Mouse (Mus musculus) intestine, embryonic 14.5 days (tissue): ENCODE data around the gene Smco3. TPM values are rescaled to one million over a fixed set of nuclear protein-coding genes. Genes with fewer than 3 reads are reported as not detected.
A peak's percentile ranks its signal among the peaks of the same experiment; 100 is the strongest.

Source experiments
- ATAC-seq: fragments of 200-750 bp; cut with Nextera tagmentation; replicated peaks from 2 replicates; pipeline ENCODE4 v1.8.0; 2017; ENCODE audit warnings: low read depth, moderate number of reproducible peaks, moderate TSS enrichment, moderate library complexity; ENCODE audit not compliant: low FRiP score, low TSS enrichment
- DNase-seq: peaks from one replicate; pipeline ENCODE4 v3.0.0-alpha.2; 2018; ENCODE audit warnings: low spot score
- H3K27ac ChIP-seq: fragments of 300-500 bp; sonication (generic); 2 replicates; pipeline ENCODE4 v1.5.1; 2014; ENCODE audit warnings: low read depth, mild to moderate bottlenecking, control low read depth
- H3K27me3 ChIP-seq: fragments of 300-500 bp; sonication (generic); replicated peaks from 2 replicates; pipeline ENCODE4 v1.6.1; 2014; ENCODE audit warnings: low read length, control low read depth; ENCODE audit not compliant: control insufficient read depth, insufficient read depth
- H3K36me3 ChIP-seq: fragments of 300-500 bp; sonication (generic); 2 replicates; pipeline ENCODE4 v1.6.1; 2014; ENCODE audit warnings: low read length, control low read depth; ENCODE audit not compliant: control insufficient read depth, insufficient read depth
- H3K4me1 ChIP-seq: fragments of 300-500 bp; sonication (generic); replicated peaks from 2 replicates; pipeline ENCODE4 v1.6.1; 2014; ENCODE audit warnings: low read length, control low read depth, mixed read lengths; ENCODE audit not compliant: control insufficient read depth, insufficient read depth
- H3K4me2 ChIP-seq: fragments of 300-500 bp; sonication (generic); 2 replicates; pipeline ENCODE4 v1.6.1; 2014; ENCODE audit warnings: low read length
- H3K4me3 ChIP-seq: fragments of 300-500 bp; sonication (generic); 2 replicates; pipeline ENCODE4 v1.5.1; 2014; ENCODE audit warnings: low read depth, low read length, control low read depth, mixed read lengths
- H3K9ac ChIP-seq: fragments of 300-500 bp; sonication (generic); 2 replicates; pipeline ENCODE4 v1.6.1; 2014; ENCODE audit warnings: mild to moderate bottlenecking, low read length
- H3K9me3 ChIP-seq: fragments of 300-500 bp; sonication (generic); 2 replicates; pipeline ENCODE4 v1.6.1; 2016; ENCODE audit warnings: low read length, control low read depth; ENCODE audit not compliant: control insufficient read depth
- WGBS: fragments of 180-500 bp; shearing (Covaris S2); extraction: QIAGEN DNeasy Blood & Tissue Kit; methylation state at CpG from one replicate; pipeline ENCODE4 v1.1.7; 2014; 5-methylcytosine and 5-hydroxymethylcytosine counted together
- polyA plus RNA-seq: library from polyadenylated mRNA; unstranded; fragments of >200 nt; fragmentation: Nextera tagmentation; extraction: Ambion mirVana; gene quantifications from 2 replicates; pipeline ENCODE4 v1.2.1, GENCODE M21; 2014

The Smco3 gene
- polyA plus RNA-seq, 1 experiment from 2014 or later, result 4.0 TPM

DNA sequence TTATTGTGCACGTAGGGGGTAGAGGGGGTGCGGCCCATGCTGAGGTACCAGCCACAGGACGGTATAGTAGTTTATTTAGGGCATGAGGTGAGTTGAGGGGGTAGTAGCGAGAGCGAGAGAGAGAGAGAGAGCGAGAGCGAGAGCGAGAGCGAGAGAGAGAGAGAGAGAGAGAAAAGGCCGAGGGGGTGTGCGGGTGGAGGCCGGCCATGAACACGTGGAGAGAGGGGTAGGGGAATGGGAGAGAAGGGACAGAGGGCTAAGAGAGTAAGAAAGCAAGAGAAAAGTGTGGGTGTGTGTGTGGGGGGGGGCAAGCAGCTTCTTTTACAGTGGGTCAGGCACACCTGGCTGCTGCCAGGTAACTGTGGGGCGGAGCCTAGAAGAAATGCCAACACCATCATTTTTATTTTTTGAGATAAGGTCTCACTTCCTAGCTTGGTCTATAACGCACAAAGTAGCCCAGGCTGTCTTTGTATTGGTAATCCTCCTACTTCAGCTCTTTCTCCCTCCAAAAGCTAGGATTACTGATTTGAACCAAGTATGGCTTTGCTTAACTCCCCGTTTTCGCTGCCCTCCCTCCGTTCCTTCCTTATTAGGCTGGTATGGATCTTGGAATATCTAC, 27.7 kb downstream of the Smco3 start:
- peak overlapping the region; percentile 44 for H3K9ac ChIP-seq
- H3K36me3 ChIP-seq, result peaks cover 9% of the 10 kb centered on the region
- H3K9me3 ChIP-seq, result no peaks in the 10 kb centered on the region
- no peaks in the 10 kb centered on the region for H3K27me3 ChIP-seq
- H3K4me1 ChIP-seq, result peaks cover 26% of the 10 kb centered on the region
- H3K4me2 ChIP-seq, result peak overlapping the region; percentile 96
- WGBS, result 31% methylated on average over 18 of the region's 18 CpGs
- H3K4me3 ChIP-seq, result peak overlapping the region; percentile 76
- DNase-seq (peak; percentile 64), ATAC-seq (peak; percentile 8; the same call in 1 of the 2 replicates)
- H3K27ac ChIP-seq, result peak overlapping the region; percentile 85

DNA sequence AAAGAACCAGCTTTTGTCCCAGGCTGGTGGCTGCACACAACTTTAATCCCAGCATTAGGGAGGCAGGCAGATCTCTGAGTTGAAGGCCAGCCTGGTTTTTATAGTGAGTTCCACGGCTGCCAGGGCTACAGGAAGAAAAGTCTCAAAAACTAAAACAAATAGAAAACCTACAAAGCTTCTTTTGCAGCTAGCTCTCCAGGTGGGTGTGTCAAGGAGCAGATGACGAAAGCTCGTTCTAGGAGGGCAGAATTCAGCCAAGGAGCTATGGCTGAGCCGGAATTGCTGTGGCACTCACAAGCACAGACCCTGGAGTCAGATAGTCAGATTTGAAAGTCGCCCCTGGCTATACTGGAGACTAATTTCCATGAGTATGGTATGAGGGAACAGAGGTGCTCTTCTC, 28.4 kb downstream of the Smco3 start:
- 0 out of 2 replicates have a peak overlapping the region, but pooled peaks have one; percentile 85 for H3K27ac ChIP-seq
- WGBS, result 67% methylated on average over 5 of the region's 5 CpGs
- H3K4me3 ChIP-seq, result no peak overlapping the region
- H3K36me3 ChIP-seq, result peaks cover 2% of the 10 kb centered on the region; the same call in 1 of the 2 replicates
- H3K4me2 ChIP-seq, result peak overlapping the region; percentile 96
- peaks cover 26% of the 10 kb centered on the region for H3K4me1 ChIP-seq
- no peak overlapping the region for H3K9ac ChIP-seq
- DNase-seq, result peak; percentile 51
- ATAC-seq, result no peak
- H3K9me3 ChIP-seq, result no peaks in the 10 kb centered on the region
- no peaks in the 10 kb centered on the region for H3K27me3 ChIP-seq

DNA sequence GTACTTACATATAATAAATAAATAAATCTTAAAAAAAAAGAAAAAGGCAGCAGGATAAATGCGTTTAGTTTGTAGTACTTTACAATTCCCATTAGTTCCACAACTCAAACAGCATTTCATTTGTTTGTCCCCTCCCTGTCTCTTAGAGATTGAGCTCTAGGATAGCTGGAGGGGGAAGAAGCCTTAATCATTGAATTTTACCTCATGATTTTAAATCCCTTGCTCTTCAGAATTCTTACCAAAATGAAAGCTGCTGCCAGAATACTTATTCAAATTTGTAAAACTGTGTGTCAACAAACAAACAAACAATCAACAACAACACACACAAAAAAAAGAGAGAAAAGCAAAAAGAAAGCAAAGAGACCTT, 29.9 kb downstream of the Smco3 start:
- ATAC-seq (no peak), DNase-seq (no peak)
- H3K9me3 ChIP-seq, result no peaks in the 10 kb centered on the region
- H3K27ac ChIP-seq, result peak overlapping the region; percentile 100; the same call in 1 of the 2 replicates
- WGBS, result 78% methylated on average over 1 of the region's 1 CpGs
- H3K9ac ChIP-seq, result no peak overlapping the region
- H3K4me2 ChIP-seq, result no peak overlapping the region
- no peaks in the 10 kb centered on the region for H3K36me3 ChIP-seq
- H3K4me1 ChIP-seq, result peaks cover 23% of the 10 kb centered on the region
- no peak overlapping the region; the same call in 1 of the 2 replicates for H3K4me3 ChIP-seq
- no peaks in the 10 kb centered on the region for H3K27me3 ChIP-seq

DNA sequence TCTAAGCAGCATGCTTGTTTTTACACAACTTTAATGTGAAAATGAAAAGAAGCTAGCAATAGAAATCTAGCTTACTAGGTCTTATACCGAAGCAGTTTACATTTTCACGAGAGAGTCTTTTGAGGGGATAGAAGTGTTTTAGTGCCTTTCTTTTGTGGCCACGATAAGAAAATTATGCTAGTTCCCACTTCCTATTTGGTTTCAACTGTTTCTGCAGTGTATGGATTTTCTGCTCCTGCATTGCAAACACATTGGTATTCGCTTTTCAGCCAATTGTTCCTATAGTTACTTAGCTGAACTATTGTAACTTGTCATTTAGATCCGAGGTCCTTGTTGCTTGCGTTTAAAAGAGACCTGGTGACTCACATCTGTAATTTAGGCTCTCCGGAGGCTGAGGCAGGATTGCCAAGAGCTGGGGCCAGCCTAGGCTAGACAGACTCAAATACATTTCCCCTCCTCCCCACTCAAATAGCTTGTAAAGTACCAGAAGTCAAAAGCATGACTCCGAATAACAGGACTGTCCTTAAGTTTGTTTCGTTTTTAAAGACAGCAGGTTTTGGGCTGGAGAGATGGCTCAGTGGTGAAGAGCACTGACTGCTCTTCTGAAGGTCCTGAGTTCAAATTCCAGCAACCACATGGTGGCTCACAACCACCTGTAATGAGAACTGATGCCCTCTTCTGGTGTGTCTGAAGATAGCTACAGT, 30.4 kb downstream of the Smco3 start:
- WGBS, result 28% methylated on average over 9 of the region's 9 CpGs
- peak overlapping the region; percentile 80 for H3K4me3 ChIP-seq
- DNase-seq (peak; percentile 53), ATAC-seq (no peak)
- peak overlapping the region; percentile 81 for H3K4me2 ChIP-seq
- H3K36me3 ChIP-seq, result no peaks in the 10 kb centered on the region
- H3K4me1 ChIP-seq, result peaks cover 23% of the 10 kb centered on the region
- H3K9ac ChIP-seq, result peak overlapping the region; percentile 49
- no peaks in the 10 kb centered on the region for H3K9me3 ChIP-seq
- no peaks in the 10 kb centered on the region for H3K27me3 ChIP-seq
- peak overlapping the region; percentile 100 for H3K27ac ChIP-seq

DNA sequence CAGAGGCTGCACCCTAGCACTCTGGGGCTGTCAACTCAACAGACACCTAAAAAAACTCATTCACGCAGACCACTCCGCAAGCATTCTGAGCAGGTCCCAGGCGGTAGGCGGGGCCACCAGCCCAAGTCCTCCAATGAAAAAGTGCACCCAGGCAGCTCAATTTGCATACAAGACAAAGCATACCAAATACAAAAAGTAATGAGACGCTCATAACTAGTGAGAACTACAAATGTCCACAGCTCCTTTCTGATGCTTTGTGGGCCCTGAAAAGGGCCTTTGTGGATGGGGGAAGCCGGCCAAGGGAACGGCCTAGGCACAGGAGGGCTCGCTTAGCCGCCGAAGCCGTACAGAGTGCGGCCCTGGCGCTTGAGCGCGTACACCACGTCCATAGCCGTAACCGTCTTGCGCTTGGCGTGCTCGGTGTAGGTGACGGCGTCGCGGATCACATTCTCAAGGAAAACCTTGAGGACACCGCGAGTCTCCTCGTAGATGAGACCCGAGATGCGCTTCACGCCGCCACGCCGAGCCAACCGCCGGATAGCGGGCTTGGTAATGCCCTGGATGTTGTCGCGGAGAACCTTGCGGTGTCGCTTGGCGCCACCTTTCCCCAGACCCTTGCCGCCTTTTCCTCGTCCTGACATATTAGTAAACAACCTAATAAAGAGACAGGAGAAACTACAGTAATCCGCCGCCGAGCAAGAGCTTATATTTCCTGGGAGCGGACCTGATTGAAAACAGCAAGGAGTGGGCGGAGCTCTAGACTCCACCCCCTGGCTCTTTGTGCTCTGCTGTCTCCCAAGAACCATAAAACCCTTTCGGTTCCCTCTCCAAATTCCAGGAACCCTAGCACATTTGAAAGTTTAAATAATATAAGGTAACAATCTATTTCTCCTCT, 31.3 kb downstream of the Smco3 start, which contains the start of gene Hist4h4:
Gene Hist4h4, minus strand, starts transcription at position 677 of the 895 bp plus-strand sequence.
- peak; percentile 62 for ATAC-seq
- DNase-seq, result peak; percentile 100
- WGBS, result under 1% methylated on average over 50 of the region's 50 CpGs

DNA sequence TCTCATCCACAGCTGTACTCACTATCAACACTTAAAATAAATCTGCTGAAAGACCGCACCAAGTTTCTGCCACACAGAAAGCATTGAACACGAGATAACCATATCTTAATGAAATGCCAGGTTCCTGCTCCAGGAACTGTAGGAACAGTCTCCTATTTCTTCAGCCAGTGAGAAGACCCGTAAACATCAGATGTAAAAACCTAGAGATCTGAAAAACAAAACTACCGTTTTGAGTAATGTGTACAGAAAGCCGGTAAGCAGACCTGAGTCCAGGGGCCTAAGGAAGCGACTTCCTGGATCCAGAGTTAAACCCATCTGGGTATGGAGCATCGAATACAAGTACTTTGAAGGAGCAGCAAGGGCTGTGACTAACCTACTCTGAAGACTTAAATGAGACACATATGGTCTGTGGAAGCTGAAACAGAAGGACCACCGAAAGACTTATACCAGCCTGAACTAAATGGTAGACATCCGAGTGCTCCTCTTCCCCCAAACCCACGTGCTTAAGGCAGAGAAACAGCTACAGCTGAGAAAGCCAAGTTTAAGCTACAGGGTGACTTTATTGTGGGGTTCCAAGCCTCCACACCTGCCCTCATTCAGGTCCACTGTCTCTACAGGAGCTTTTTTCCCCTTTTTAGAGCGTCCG, 32.0 kb downstream of the Smco3 start:
- 15% methylated on average over 12 of the region's 12 CpGs for WGBS
- Histone ChIP-seq H3K4me2 (peak overlapping the region; percentile 81), H3K9me3 (no peaks in the 10 kb centered on the region), H3K4me1 (peaks cover 12% of the 10 kb centered on the region; the same call in 1 of the 2 replicates), H3K27ac (peak overlapping the region; percentile 100), H3K4me3 (peak overlapping the region; percentile 80), H3K36me3 (no peaks in the 10 kb centered on the region), H3K27me3 (no peaks in the 10 kb centered on the region), H3K9ac (peak overlapping the region; percentile 99)
- ATAC-seq, result peak; percentile 4; the same call in 1 of the 2 replicates
- DNase-seq, result no peak

More for the DNA sequence above, 31.3 kb downstream of the Smco3 start, which contains the start of gene Hist4h4:
- peak within 1 kb of the TSS; percentile 80 for H3K4me3 ChIP-seq
- peaks cover 15% of the 10 kb centered on the region for H3K4me1 ChIP-seq
- H3K27ac ChIP-seq, result peak within 1 kb of the TSS; percentile 100
- peak within 1 kb of the TSS; percentile 81 for H3K4me2 ChIP-seq
- H3K36me3 ChIP-seq, result no peaks in the 10 kb centered on the region
- peak within 1 kb of the TSS; percentile 99 for H3K9ac ChIP-seq
- H3K9me3 ChIP-seq, result no peaks in the 10 kb centered on the region
- H3K27me3 ChIP-seq, result no peaks in the 10 kb centered on the region

DNA sequence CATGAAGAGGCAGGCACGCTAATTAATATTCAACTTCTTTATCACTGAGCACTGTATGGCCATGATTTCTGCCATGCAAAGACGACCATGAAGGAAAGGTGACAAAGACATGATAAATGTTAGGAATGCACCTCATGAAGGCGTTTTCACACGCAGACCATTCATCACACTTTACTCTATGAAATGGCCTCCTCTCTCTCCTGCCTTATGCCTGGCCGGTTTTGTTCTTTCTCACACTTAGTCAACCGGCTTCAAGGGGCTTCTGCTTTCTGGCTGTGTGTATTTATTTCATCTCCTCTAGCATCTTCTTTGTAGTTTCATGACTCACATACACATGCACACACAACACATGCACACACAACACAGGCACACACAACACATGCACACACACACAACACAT, 34.0 kb downstream of the Smco3 start:
- H3K27ac ChIP-seq, result no peak overlapping the region
- no peak overlapping the region for H3K4me2 ChIP-seq
- DNase-seq, result no peak
- H3K36me3 ChIP-seq, result no peaks in the 10 kb centered on the region
- no peaks in the 10 kb centered on the region for H3K9me3 ChIP-seq
- no peak for ATAC-seq
- H3K4me3 ChIP-seq, result no peak overlapping the region
- H3K4me1 ChIP-seq, result 0 out of 2 replicates have a peak, but pooled peaks cover 8% of the 10 kb centered on the region
- 66% methylated on average over 6 of the region's 6 CpGs for WGBS
- no peaks in the 10 kb centered on the region for H3K27me3 ChIP-seq
- no peak overlapping the region for H3K9ac ChIP-seq

DNA sequence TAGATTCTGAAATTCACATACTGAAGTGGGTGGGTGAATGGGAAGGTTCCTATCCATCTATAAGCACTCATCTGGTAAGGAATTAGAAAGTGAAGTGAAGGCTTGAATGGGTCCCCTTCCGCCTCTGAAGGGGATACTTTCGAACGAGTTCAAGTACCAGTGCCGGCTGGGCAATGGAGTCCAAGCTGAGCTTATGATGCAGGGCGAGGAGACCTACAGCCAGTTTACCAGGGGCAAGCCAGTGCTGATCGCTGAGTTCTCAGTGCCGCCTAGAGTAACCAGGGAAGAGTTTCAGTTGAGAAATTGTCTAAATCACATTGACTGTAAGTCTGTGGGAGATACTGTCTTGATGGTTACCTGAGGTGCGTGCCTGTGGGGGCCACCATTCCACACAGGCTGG, 34.5 kb downstream of the Smco3 start:
- no peaks in the 10 kb centered on the region for H3K27me3 ChIP-seq
- WGBS, result 91% methylated on average over 8 of the region's 8 CpGs

More for the DNA sequence above, 34.5 kb downstream of the Smco3 start:
- H3K9me3 ChIP-seq, result no peaks in the 10 kb centered on the region
- no peak for ATAC-seq
- H3K9ac ChIP-seq, result no peak overlapping the region
- DNase-seq, result no peak
- H3K4me1 ChIP-seq, result 0 out of 2 replicates have a peak, but pooled peaks cover 8% of the 10 kb centered on the region
- H3K36me3 ChIP-seq, result no peaks in the 10 kb centered on the region
- H3K27ac ChIP-seq, result no peak overlapping the region
- no peak overlapping the region for H3K4me3 ChIP-seq
- H3K4me2 ChIP-seq, result no peak overlapping the region
